Mouse (Mus musculus): ENCODE measurements around the gene Dram1. TPM values are rescaled to one million over a fixed set of nuclear protein-coding genes. Genes with fewer than 3 reads are reported as not detected.
A peak's percentile ranks its signal among the peaks of the same experiment; 100 is the strongest.

The Dram1 gene
- total RNA-seq (2021) (10 to 100 TPM; 10.2 to 23.5 TPM), polyA plus RNA-seq (2012; rRNA removed) (18.1 and 39.3 TPM in 2 replicates)
- long read RNA-seq, transcript Dram1-201 (7 exons, 2,807 nt), result major isoform, 16 of 23 reads
- long read RNA-seq, partial matches to known transcripts, result 2 of 23 reads
- long read RNA-seq, other reads (novel, unspliced or antisense), result 5 of 23 reads

- peak; percentile 94 for DNase-seq
Observed at GRCm38 (mm10) chr10:88379013-88379885, at the start of gene Dram1, which contains the start of gene Gnptab. Dram1 (minus strand) TSS chr10:88379080. Gnptab (plus strand) TSS chr10:88379132.

GRCm38 (mm10) chr10:88427998-88428397 is 49.1 kb upstream of the Dram1 start:
- no peak for DNase-seq

GRCm38 (mm10) chr10:88426896-88427295 is 48.0 kb upstream of the Dram1 start:
- no peak for DNase-seq

GRCm38 (mm10) chr10:88426158-88426816 is 47.4 kb upstream of the Dram1 start:
- peak; percentile 47 for DNase-seq

GRCm38 (mm10) chr10:88420655-88421435 is 42.0 kb upstream of the Dram1 start:
- no peak for DNase-seq

- peak; percentile 21 for DNase-seq
Observed at GRCm38 (mm10) chr10:88420141-88420541, 41.3 kb upstream of the Dram1 start.

- DNase-seq, result no peak
Observed at GRCm38 (mm10) chr10:88417686-88418085, 38.8 kb upstream of the Dram1 start.

GRCm38 (mm10) chr10:88412290-88412995 is 33.6 kb upstream of the Dram1 start:
- no peak for DNase-seq

- no peak for DNase-seq
Observed at GRCm38 (mm10) chr10:88409751-88410150, 30.9 kb upstream of the Dram1 start.

GRCm38 (mm10) chr10:88407875-88408631 is 29.2 kb upstream of the Dram1 start:
- DNase-seq, result no peak

GRCm38 (mm10) chr10:88405812-88406211 is 26.9 kb upstream of the Dram1 start:
- DNase-seq, result peak; percentile 41

GRCm38 (mm10) chr10:88404220-88404619 is 25.3 kb upstream of the Dram1 start:
- no peak for DNase-seq

GRCm38 (mm10) chr10:88403021-88403420 is 24.1 kb upstream of the Dram1 start:
- no peak for DNase-seq

GRCm38 (mm10) chr10:88399271-88399670 is 20.4 kb upstream of the Dram1 start:
- no peak for DNase-seq

- no peak for DNase-seq
Observed at GRCm38 (mm10) chr10:88398668-88399243, 19.9 kb upstream of the Dram1 start.

GRCm38 (mm10) chr10:88392181-88392847 is 13.4 kb upstream of the Dram1 start:
- DNase-seq, result no peak

GRCm38 (mm10) chr10:88391495-88391894 is 12.6 kb upstream of the Dram1 start:
- no peak for DNase-seq

- DNase-seq, result peak; percentile 34
Observed at GRCm38 (mm10) chr10:88390096-88390790, 11.4 kb upstream of the Dram1 start.

GRCm38 (mm10) chr10:88389576-88389975 is 10.7 kb upstream of the Dram1 start:
- peak; percentile 20 for DNase-seq

All from adrenal gland, adult 2 months (tissue).